Mouse (Mus musculus): Measurements from ENCODE around the gene Adarb2.

Gene Adarb2

DNA sequence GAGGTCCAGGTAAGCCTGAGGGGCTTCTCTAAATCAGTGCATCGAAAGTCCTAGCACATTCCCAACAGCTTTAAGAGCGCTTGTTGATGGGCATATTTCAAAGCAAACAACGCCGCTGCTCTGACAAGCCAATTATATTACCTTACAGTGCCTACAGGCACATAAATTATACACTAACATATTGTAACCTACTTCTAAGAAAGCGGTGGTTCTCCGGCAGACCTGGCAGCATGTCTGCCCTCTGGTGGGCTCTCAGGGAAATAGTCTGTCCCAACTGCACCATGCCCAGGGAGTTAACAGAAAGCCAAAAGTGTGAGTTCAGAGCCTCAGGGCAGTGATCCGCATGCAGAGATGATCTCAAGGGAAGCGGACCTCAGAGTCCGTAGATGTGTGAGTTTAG lies 582.5 kb downstream of the Adarb2 start:
- DNase-seq (ENCODE audit: low spot score in 2 of 2), result peak; percentile 37 to 57

DNA sequence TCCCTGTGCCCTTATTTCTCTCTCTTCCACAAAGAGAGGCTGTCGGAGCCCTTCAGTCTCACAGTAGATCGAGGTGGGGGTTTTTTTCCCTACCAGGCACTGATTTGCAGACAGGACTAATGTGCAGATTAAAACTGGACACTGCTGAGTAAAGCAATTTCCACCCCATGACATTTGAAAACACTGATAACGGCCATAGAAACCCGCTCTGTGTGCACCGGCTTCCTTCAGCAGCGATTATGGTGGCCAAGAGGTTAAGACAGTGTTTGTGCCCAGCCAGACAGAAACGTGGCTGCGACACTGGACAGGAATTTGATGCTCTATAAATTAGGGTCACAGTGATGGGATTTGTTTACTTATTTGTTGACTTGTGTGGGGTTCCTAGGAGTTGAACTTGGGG lies 590.6 kb downstream of the Adarb2 start:
- no peak for DNase-seq (ENCODE audit: low spot score in 2 of 2)

DNA sequence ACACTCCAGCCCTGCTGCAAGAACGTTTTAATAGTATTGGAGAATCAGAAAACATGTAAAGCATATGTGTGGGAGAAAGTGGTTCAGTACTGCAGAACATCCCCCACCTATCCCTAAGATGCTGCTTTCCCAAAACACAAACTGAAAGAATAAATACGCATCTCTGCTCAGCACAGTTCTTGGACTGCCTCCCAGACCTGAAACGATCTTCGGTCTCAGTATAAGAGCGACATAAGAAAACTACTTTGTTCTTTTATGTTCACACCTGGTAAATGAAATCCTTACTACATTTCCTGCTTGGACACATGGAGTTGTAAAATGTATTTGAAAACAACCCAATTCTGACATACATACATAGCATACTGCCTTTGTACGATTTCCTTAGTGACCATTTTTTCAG lies 597.9 kb downstream of the Adarb2 start:
- DNase-seq (ENCODE audit: low spot score in 2 of 2), result no peak

DNA sequence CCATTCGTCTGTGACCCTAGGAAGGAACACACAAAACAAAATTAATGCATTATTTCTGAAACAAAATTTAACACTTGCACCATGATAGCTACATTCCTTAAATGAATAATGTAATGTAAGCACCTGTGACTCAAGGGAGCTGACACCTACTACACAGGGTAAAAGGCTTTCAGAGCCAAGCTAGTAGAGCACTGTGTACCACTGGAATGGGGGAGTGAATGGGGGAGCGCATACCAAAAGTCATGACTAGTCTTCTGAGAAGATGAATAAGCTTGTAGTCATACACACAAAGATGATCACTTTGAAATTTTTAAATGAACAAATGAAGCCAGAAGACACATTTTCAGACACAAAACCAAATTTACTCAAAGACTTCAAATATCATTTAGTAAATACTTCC lies 603.3 kb downstream of the Adarb2 start:
- no peak for DNase-seq (ENCODE audit: low spot score in 2 of 2)

Data from cerebellum, postnatal 4 days (tissue).